Mouse (Mus musculus) erythroblast, embryonic 14.5 days (primary cell): ENCODE data around the gene Miga1.

ENCODE experiments used
- GATA1 ChIP-seq: IDR thresholded peaks from 2 replicates; pipeline ENCODE4 v1.6.1; 2012; ENCODE audit warnings: low read length, inconsistent platforms, mixed read lengths
- TAL1 ChIP-seq: IDR thresholded peaks from 3 replicates; pipeline ENCODE4 v1.6.1; 2012; ENCODE audit warnings: low read length, inconsistent platforms, mixed read lengths

DNA sequence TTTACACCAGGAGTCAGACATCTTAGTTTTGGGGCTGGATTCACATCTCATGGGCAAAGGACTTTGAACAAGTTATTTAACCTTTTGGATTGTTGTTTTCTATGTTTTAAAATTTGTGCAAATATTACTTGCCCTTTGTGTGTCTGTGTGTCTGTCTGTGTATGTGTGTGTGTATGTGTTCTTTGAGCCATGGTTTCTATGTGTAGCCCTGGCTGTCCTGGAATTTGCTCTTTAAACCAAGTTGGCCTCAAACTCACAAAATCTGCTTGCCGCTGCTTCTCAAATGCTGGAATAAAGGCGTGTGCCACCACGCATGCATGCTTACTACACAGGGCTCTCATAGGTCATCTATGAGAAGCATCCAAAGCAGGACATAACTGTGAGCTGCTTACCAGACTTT is 63.3 kb downstream of the Miga1 start:
- TF ChIP-seq GATA1 (no peak), TAL1 (no peak)
